7 mouse cellular contexts compared by ENCODE assay signal in genomic region chr17:62881176-62881790, GRCm38 (mm10). TPM values are rescaled to one million over a fixed set of nuclear protein-coding genes. Genes with fewer than 3 reads are reported as not detected.
A peak's percentile ranks its signal among the peaks of the same experiment; 100 is the strongest.
DNase-seq lines count a peak whose midpoint lies in the region; ATAC-seq and TF ChIP-seq lines count a peak whose summit lies in the region.

Efna5 (minus strand) TSS chr17:62881317.

- H3K4me1 ChIP-seq in E14TG2a.4 (replicated peaks; ENCODE audit: low read depth, low read length): peaks cover 27% of the 10 kb centered on the region
- peaks cover 8% of the 10 kb centered on the region for H3K4me1 ChIP-seq in embryonic facial prominence, embryonic 13.5 days
- H3K4me1 ChIP-seq in heart, embryonic 12.5 days (replicated peaks): no peaks in the 10 kb centered on the region; the same call in 1 of the 2 replicates
- peaks cover 6% of the 10 kb centered on the region for H3K4me1 ChIP-seq in lung, embryonic 16.5 days (replicated peaks; ENCODE audit: control insufficient read depth, insufficient read depth, low read length)

- peak within 1 kb of the TSS; percentile 98 for H3K9ac ChIP-seq in embryonic facial prominence, embryonic 13.5 days
- H3K9ac ChIP-seq in heart, embryonic 12.5 days: peak within 1 kb of the TSS; percentile 89
- H3K9ac ChIP-seq in lung, embryonic 16.5 days (ENCODE audit: low read length): peak within 1 kb of the TSS; percentile 79

- peak within 1 kb of the TSS; percentile 83 for H3K4me3 ChIP-seq in E14TG2a.4 (replicated peaks; ENCODE audit: low read length)
- peak within 1 kb of the TSS; percentile 89 for H3K4me3 ChIP-seq in embryonic facial prominence, embryonic 13.5 days
- H3K4me3 ChIP-seq in heart, embryonic 12.5 days: peak within 1 kb of the TSS; percentile 76
- H3K4me3 ChIP-seq in lung, embryonic 16.5 days (ENCODE audit: low read length): peak within 1 kb of the TSS; percentile 85

- WGBS in embryonic facial prominence, embryonic 13.5 days: under 1% methylated on average over 41 of the region's 68 CpGs
- WGBS in heart, embryonic 12.5 days: 1% methylated on average over 52 of the region's 68 CpGs
- WGBS in lung, embryonic 16.5 days: under 1% methylated on average over 47 of the region's 68 CpGs

- no peak for TF ChIP-seq CTCF in E14TG2a.4 (conservative IDR thresholded peaks at IDR 0.05; ENCODE audit: low read length)

- ATAC-seq in embryonic facial prominence, embryonic 13.5 days (ENCODE audit: insufficient number of reproducible peaks, insufficient read depth, low FRiP score, low TSS enrichment, low read depth): peak; percentile 30
- ATAC-seq in heart, embryonic 12.5 days (ENCODE audit: insufficient number of reproducible peaks, low FRiP score): peak; percentile 13; the same call in 1 of the 2 replicates
- peak; percentile 31 for ATAC-seq in lung, embryonic 16.5 days (ENCODE audit: low read depth)

- H3K27me3 ChIP-seq in E14TG2a.4 (ENCODE audit: insufficient read depth, low read length): peaks cover 51% of the 10 kb centered on the region
- H3K27me3 ChIP-seq in embryonic facial prominence, embryonic 13.5 days: no peaks in the 10 kb centered on the region
- H3K27me3 ChIP-seq in heart, embryonic 12.5 days (replicated peaks): no peaks in the 10 kb centered on the region
- H3K27me3 ChIP-seq in lung, embryonic 16.5 days (ENCODE audit: control insufficient read depth, insufficient read depth, low read depth, low read length): peaks cover 5% of the 10 kb centered on the region; the same call in 1 of the 2 replicates

- H3K27ac ChIP-seq in embryonic facial prominence, embryonic 13.5 days: peak within 1 kb of the TSS; percentile 98
- H3K27ac ChIP-seq in heart, embryonic 12.5 days (ENCODE audit: poor library complexity, severe bottlenecking): peak within 1 kb of the TSS; percentile 91
- H3K27ac ChIP-seq in lung, embryonic 16.5 days (ENCODE audit: low read length): peak within 1 kb of the TSS; percentile 91

- H3K4me2 ChIP-seq in embryonic facial prominence, embryonic 13.5 days: peak within 1 kb of the TSS; percentile 96
- peak within 1 kb of the TSS; percentile 95 for H3K4me2 ChIP-seq in heart, embryonic 12.5 days
- peak within 1 kb of the TSS; percentile 99 for H3K4me2 ChIP-seq in lung, embryonic 16.5 days (ENCODE audit: low read depth, low read length)

- H3K36me3 ChIP-seq in E14TG2a.4 (ENCODE audit: insufficient read depth, low read length): no peaks in the 10 kb centered on the region
- H3K36me3 ChIP-seq in embryonic facial prominence, embryonic 13.5 days: no peaks in the 10 kb centered on the region
- no peaks in the 10 kb centered on the region for H3K36me3 ChIP-seq in heart, embryonic 12.5 days
- H3K36me3 ChIP-seq in lung, embryonic 16.5 days (ENCODE audit: control insufficient read depth, insufficient read depth, low read length): no peaks in the 10 kb centered on the region

- no peaks in the 10 kb centered on the region for H3K9me3 ChIP-seq in E14TG2a.4 (ENCODE audit: low read length)
- no peaks in the 10 kb centered on the region for H3K9me3 ChIP-seq in embryonic facial prominence, embryonic 13.5 days
- no peaks in the 10 kb centered on the region for H3K9me3 ChIP-seq in heart, embryonic 12.5 days (replicated peaks)
- H3K9me3 ChIP-seq in lung, embryonic 16.5 days (ENCODE audit: control insufficient read depth, low read length): no peaks in the 10 kb centered on the region

- DNase-seq in T-cell, adult 2 months (ENCODE audit: low spot score): peak; percentile 11
- peak; percentile 44 for DNase-seq in kidney, postnatal 14 days
- DNase-seq in right cerebral cortex, postnatal 25 days: peak; percentile 65

RNA-seq across cellular contexts. Expression of gene Efna5, which starts in this region (rescaled TPM):
- 109 and 119 TPM in 2 replicates for polyA plus RNA-seq in embryonic facial prominence, embryonic 13.5 days (2015; fragmentation: Nextera tagmentation; extraction: Ambion mirVana)
- polyA plus RNA-seq in heart, embryonic 12.5 days (2016; fragmentation: Nextera tagmentation; extraction: Ambion mirVana): 24.5 and 25.2 TPM in 2 replicates
- polyA plus RNA-seq in lung, embryonic 16.5 days (2015; fragmentation: Nextera tagmentation; extraction: Ambion mirVana): 10.4 and 11.5 TPM in 2 replicates

Comparison
In these comparisons a context has a peak if more than half of its experiments do, and no peak if none do; other contexts are left out.
1. Peak in every context shown above with its lines: DNase-seq, ATAC-seq, H3K4me3 ChIP-seq and H3K27ac ChIP-seq.
2. DNase-seq: peak in every context shown above with its lines; median percentile 65 in right cerebral cortex, postnatal 25 days; 44 in kidney, postnatal 14 days; 11 in T-cell, adult 2 months.